Mouse (Mus musculus): Measurements from ENCODE around the gene Npy1r.

Npy1r gene

GRCm38 (mm10) chr8:66696970-66697843 is at the start of gene Npy1r:
Gene Npy1r (plus strand): TSS chr8:66697192.
- DNase-seq = peak; percentile 60

- no peak for DNase-seq
Observed at GRCm38 (mm10) chr8:66681261-66681660, 15.7 kb upstream of the Npy1r start.

DNA sequence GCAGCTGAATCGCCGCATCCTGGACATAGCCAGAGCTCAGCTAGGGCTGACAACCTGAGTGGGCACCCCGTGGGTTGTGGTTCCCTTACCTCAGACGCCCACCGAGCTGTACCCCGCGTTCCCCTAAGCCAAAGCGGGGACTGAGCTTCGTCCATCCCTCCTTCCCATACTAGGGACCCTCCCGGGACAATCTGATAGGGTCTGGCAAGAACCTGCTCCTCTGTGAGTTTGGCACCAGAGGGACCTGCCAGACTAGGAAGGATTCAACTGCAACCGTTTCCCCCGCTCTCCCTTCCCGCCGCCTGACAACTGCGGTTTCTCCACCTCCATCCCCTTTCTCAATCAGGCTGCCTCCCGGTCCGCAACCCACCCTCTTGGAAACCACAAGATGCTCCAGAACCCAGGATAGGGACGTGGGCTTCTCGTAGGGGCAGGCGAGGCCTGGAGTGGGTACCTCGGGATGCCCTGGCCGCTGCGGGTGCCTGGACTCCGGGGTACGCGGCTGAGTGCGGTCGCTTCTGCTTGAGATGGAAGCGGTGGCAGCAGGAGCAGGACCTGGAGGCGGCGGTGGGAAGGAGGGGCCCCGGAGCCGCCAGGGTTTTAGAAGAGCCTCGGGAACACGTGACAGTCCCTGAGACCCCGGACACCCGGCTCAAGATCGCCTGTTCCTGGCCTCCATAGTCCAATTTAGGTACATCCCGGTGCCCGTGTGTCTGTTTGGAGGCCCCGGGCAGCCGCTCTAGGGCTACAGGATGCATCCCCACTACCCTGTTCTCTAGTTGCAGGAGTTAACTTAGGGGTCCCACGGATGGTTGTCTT is 9.3 kb upstream of the Npy1r start, which contains the start of gene Npy5r:
TSS of gene Npy5r (minus strand) at position 618 of the 819 bp plus-strand sequence.
- DNase-seq = peak; percentile 68

DNA sequence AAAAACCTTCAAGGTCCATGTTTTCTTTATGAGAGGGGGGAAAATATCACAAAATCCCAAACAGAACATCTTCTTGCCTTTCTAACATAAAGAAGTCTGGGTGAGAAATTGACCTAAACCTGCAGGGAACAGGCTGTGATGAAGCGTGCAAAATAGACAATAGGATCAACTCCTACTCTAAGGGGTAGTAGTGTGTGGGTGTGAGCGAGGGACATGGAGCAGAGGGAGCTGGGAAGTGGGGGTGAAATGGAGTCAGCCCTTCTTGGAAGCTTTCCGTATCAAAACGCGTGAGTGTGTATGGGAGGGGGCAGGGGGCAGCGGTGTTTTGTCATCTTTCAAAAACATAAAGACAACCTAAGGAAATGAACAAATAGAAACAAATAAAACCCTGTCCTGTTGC is 8.6 kb upstream of the Npy1r start:
- no peak for DNase-seq

GRCm38 (mm10) chr8:66688799-66689198 is 8.2 kb upstream of the Npy1r start:
- no peak for DNase-seq

DNA sequence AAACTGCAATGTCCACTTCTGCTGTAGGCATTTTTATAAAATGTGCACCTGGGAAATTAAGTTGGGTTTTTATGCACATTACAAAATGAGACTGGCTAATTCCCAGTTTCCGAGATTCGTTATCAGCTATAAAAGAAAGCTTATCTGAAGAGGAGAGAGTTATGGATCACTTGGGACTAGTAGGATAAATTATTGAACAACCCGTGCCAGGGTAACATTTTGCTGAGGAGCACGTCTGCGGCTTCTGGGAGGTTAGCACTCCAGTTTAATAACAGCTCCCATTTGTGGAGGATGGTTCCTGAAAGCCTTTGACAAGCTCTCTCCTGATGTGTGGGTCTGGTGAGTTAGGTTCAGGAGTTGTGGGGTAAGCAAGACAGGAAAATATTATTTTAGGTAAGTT is 6.6 kb upstream of the Npy1r start:
- DNase-seq = no peak

DNA sequence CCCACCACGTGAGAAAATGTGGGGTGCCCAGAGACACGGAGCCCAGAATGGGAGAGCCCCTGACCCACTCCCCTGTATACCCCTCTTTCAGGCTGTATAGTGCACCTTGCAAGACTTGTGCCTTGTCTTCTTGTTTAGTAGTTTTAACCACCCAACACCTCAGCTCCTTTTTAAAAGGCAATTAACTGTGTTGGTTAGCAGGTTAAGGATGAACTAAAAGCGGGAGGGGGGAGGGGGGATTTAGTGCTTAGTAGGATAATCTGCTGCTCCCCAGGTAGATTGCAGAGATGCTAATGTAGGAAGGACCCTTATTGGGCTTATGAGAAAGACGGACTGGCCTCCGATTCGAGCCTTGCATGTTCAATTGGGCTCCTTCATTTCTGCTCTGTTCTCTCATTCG is 1.0 kb downstream of the Npy1r start:
- no peak for DNase-seq

- DNase-seq = no peak
Observed at GRCm38 (mm10) chr8:66698782-66699181, 1.8 kb downstream of the Npy1r start.

DNA sequence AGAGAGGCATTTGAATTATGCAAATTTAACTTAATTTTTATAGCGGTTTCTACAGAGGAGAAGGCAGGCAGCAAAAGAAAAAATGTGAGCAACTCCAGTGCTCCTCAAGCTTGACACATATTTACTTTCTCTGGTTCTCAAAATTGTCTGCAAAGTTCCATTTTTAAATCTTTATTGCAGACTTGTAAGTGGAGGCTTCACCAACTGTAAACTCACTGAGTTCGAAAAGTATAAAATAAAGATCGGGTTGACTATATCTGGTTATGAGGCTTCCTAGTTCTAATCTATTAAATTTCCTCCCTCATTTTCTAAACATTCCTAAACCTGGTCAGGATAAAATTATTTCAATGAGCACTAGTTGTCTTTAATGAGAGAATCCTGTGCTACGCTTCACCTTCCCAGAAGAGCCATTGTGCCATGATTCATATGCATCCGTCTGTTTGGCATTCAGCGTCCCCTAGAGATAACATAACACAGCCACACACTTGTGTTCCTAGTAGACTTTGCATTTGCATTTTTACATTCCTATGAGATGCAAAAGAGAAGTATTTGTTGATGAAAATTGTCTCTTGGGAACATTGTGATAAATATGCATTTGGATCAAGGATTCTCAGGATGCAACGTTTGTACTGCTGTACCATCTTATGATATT is 17.5 kb downstream of the Npy1r start:
- no peak for DNase-seq

DNA sequence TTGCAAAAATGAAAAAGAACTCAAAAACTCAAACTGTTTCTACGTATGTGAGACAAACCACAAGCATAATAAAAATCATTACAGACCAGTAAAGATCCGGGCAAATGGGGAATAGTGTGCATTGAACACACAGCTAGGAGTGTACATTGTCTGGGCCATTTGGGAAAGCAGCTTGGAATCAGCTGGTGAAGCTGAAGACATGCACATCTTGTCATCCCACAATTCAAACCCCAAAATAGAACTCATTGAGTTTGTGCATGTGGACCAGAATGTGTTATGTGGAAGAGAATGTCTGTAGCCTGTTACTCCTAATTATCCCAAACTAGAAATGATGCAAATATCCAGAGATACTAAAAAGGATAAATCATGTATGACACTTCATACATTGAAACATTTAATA is 25.8 kb downstream of the Npy1r start:
- no peak for DNase-seq

GRCm38 (mm10) chr8:66729446-66729845 is 32.5 kb downstream of the Npy1r start:
- no peak for DNase-seq

DNA sequence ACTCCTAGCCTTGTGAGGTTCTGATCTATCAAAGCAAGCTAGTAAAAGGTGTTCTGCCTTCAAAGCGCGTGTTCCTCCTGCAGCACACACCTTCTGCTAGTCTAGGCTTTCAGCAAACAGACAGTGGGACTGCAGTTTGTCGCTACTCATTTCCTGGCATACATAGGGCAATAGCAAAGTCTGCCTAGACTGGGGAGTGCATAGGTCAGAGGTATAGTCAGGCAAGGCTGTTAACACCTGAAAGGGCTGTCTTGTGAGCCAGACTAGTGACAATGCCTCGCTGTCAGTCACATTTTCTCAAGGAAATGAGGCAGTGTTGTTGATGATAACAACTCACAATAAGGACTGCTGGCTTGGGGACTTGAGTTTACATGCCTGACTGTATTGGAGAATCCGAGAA is 35.0 kb downstream of the Npy1r start:
- no peak for DNase-seq

DNA sequence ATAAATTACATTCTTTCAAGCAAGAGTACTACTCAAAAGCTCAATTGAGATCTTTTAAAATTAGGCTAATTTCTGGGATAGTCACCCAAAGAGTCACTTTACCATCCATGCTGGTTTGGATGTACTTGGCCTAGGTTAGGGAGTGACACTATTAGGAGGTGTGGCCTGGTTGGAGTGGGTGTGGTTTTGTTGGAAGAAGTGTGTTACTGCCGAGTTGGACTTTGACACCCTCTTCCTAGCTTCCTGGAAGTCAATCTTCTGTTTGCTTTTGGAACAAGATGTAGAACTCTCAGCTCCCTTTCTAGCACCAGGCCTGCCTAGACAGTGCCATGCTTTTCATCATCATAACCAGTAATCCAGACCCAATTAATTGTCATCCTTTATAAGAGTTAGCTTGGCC is 45.4 kb downstream of the Npy1r start:
- no peak for DNase-seq

GRCm38 (mm10) chr8:66745612-66746011 is 48.6 kb downstream of the Npy1r start:
- no peak for DNase-seq

GRCm38 (mm10) chr8:66751621-66752020 is 54.6 kb downstream of the Npy1r start:
- DNase-seq = no peak

- no peak for DNase-seq
Observed at GRCm38 (mm10) chr8:66756161-66756560, 59.2 kb downstream of the Npy1r start.

Data from right cerebral cortex, postnatal 25 days (tissue).